Mouse (Mus musculus): ENCODE data around the gene Fmo2. TPM values are rescaled to one million over a fixed set of nuclear protein-coding genes. Genes with fewer than 3 reads are reported as not detected.

The Fmo2 gene
- polyA plus RNA-seq, 1 experiment from 2014 or later = not detected

GRCm38 (mm10) chr1:162930631-162931030 lies 32.1 kb upstream of the Fmo2 start:
- Histone ChIP-seq H3K9ac (no peak overlapping the region), H3K9me3 (no peaks in the 10 kb centered on the region)
- 68% methylated on average over 2 of the region's 2 CpGs for WGBS

DNA sequence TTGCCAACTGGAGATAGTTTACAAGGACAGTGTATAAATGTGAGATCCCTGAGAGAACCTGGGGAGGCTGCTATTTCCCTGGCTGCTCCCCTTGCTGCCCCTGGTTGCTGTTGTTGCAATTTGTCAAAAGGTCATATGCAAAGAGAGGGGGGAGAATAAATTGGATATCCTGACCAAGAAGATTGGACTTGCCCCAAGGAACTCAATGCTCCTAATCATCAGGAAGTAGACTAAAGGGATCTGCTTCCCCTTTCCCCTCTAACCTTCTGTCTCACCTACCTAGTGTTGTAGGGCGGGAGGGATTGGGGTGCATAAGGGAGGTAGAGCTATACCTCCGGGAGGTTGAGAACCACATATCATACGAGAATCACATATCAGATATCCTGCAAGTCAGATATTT lies 30.6 kb upstream of the Fmo2 start:
- Histone ChIP-seq H3K27ac (no peak overlapping the region), H3K9ac (no peak overlapping the region), H3K4me1 (no peaks in the 10 kb centered on the region), H3K27me3 (no peaks in the 10 kb centered on the region), H3K9me3 (no peaks in the 10 kb centered on the region), H3K4me3 (replicated peaks) (no peak overlapping the region), H3K36me3 (replicated peaks) (no peaks in the 10 kb centered on the region), H3K4me2 (no peak overlapping the region)
- ATAC-seq (ENCODE audit: low FRiP score) = no peak
- WGBS = 81% methylated on average over 3 of the region's 3 CpGs

More at GRCm38 (mm10) chr1:162930631-162931030, 32.1 kb upstream of the Fmo2 start:
- Histone ChIP-seq H3K4me2 (no peak overlapping the region), H3K4me3 (replicated peaks) (no peak overlapping the region), H3K27ac (no peak overlapping the region), H3K4me1 (no peaks in the 10 kb centered on the region), H3K36me3 (replicated peaks) (no peaks in the 10 kb centered on the region), H3K27me3 (no peaks in the 10 kb centered on the region)
- no peak for ATAC-seq (ENCODE audit: low FRiP score)

DNA sequence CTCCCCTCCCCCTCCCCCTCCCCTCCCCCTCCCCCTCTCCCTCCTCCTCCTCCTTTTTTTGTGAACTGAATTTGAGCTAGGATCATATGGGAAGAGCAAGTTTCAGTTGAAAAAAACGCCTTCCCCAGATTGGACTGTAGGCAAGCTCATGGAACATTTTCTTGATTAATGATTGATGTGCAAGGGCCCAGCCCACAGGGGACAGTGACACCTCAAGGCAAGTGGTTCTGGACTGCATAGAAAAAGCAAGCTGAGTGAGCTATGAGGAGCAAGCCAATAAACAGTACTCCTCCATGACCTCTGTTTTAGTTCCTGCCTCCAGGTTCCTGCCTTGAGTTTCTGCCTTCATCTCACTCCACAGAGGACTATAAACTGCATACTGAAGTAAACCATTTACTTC lies 26.6 kb upstream of the Fmo2 start:
- Histone ChIP-seq H3K4me2 (no peak overlapping the region), H3K4me1 (no peaks in the 10 kb centered on the region), H3K36me3 (replicated peaks) (no peaks in the 10 kb centered on the region), H3K4me3 (replicated peaks) (no peak overlapping the region), H3K27me3 (no peaks in the 10 kb centered on the region), H3K27ac (no peak overlapping the region), H3K9ac (no peak overlapping the region), H3K9me3 (no peaks in the 10 kb centered on the region)
- no peak for ATAC-seq (ENCODE audit: low FRiP score)
- WGBS = 78% methylated on average over 1 of the region's 1 CpGs

DNA sequence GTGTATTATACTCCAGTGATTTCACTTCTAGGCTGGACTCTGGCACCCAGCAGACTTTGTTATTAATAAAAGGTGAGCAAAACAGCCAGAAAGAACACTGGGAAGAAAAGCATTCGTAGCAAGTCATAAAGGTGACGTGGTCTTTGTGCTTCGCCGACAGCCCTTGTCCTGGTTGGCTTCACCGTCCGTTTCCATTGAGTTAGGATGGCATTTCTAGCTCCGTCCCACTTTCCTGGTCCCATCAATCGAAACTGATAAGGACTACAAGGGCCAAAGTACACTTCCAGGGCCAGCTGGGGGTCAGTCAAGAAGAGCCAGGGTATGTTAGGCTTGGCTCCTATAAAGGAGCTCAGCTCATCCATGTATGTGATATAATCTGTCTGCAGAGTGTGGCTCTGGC lies 18.1 kb upstream of the Fmo2 start:
- Histone ChIP-seq H3K4me1 (no peaks in the 10 kb centered on the region), H3K27ac (no peak overlapping the region), H3K36me3 (replicated peaks) (no peaks in the 10 kb centered on the region), H3K4me2 (no peak overlapping the region), H3K27me3 (no peaks in the 10 kb centered on the region), H3K9ac (no peak overlapping the region), H3K9me3 (no peaks in the 10 kb centered on the region), H3K4me3 (replicated peaks) (no peak overlapping the region)
- no peak for ATAC-seq (ENCODE audit: low FRiP score)
- WGBS = 77% methylated on average over 8 of the region's 8 CpGs

GRCm38 (mm10) chr1:162914932-162915556 lies 16.5 kb upstream of the Fmo2 start:
- WGBS = 90% methylated on average over 4 of the region's 4 CpGs
- Histone ChIP-seq H3K4me2 (no peak overlapping the region), H3K9ac (no peak overlapping the region), H3K27ac (no peak overlapping the region), H3K4me1 (no peaks in the 10 kb centered on the region), H3K9me3 (no peaks in the 10 kb centered on the region), H3K4me3 (replicated peaks) (no peak overlapping the region), H3K27me3 (no peaks in the 10 kb centered on the region), H3K36me3 (replicated peaks) (no peaks in the 10 kb centered on the region)
- ATAC-seq (ENCODE audit: low FRiP score) = no peak

DNA sequence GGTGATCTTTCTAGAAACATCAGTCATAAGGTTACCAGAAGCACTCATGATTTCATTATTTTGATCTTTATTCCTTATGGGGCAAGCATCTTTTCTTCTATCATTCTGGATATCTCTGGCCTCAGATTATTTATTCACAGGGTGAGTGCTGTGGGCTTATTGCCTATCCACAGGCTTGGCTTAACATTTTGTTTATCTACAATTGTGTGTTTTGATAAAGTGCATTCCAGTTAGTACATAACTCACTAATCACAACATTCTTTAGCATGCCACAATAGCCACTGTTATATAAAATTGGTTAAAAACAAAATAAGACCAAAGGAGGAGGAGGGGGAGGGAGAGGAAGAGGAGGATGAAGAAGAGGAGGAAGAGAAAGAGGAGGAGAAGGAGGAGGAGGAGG lies 13.6 kb upstream of the Fmo2 start:
- no peaks in the 10 kb centered on the region for H3K4me1 ChIP-seq
- no peaks in the 10 kb centered on the region for H3K9me3 ChIP-seq
- no peaks in the 10 kb centered on the region for H3K27me3 ChIP-seq
- no peak overlapping the region for H3K4me3 ChIP-seq (replicated peaks)
- no peak overlapping the region for H3K27ac ChIP-seq
- ATAC-seq (ENCODE audit: low FRiP score) = no peak
- no peaks in the 10 kb centered on the region for H3K36me3 ChIP-seq (replicated peaks)
- H3K4me2 ChIP-seq = no peak overlapping the region
- no peak overlapping the region for H3K9ac ChIP-seq

- Histone ChIP-seq H3K4me1 (no peaks in the 10 kb centered on the region), H3K36me3 (replicated peaks) (no peaks in the 10 kb centered on the region), H3K9ac (no peak overlapping the region), H3K27me3 (no peaks in the 10 kb centered on the region), H3K27ac (no peak overlapping the region), H3K4me3 (replicated peaks) (no peak overlapping the region), H3K4me2 (no peak overlapping the region), H3K9me3 (no peaks in the 10 kb centered on the region)
- peak; percentile 36; the same call in 1 of the 2 replicates for ATAC-seq (ENCODE audit: low FRiP score)
- WGBS = 65% methylated on average over 4 of the region's 4 CpGs
Observed at GRCm38 (mm10) chr1:162901879-162902278, 3.4 kb upstream of the Fmo2 start.

GRCm38 (mm10) chr1:162895900-162896299 lies 2.6 kb downstream of the Fmo2 start:
- Histone ChIP-seq H3K36me3 (replicated peaks) (no peaks in the 10 kb centered on the region), H3K4me2 (no peak overlapping the region), H3K4me3 (replicated peaks) (no peak overlapping the region), H3K9me3 (no peaks in the 10 kb centered on the region), H3K4me1 (no peaks in the 10 kb centered on the region), H3K27ac (no peak overlapping the region), H3K9ac (no peak overlapping the region), H3K27me3 (no peaks in the 10 kb centered on the region)
- peak; percentile 71; the same call in 1 of the 2 replicates for ATAC-seq (ENCODE audit: low FRiP score)
- WGBS = 44% methylated on average over 6 of the region's 6 CpGs

DNA sequence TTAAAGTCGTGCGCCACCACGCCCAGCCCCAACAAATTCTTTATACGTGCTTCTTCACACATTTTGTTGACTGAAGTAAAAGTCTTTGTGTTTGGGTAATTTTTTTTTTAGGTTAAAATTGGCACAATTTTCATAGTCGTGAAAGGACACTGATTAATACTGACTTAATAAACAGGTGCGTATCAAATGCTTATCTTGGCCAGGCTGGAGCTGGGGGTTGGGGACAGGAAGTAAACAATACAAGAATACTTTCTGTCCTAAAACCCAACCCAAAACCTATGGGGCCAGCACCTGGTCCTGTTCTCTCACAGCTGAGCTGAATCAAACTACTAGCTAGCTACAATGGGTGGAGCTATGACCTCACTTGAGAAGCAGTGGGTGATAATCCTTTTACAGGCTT lies 5.5 kb downstream of the Fmo2 start:
- Histone ChIP-seq H3K9me3 (no peaks in the 10 kb centered on the region), H3K27ac (no peak overlapping the region), H3K4me1 (no peaks in the 10 kb centered on the region), H3K4me2 (no peak overlapping the region), H3K9ac (no peak overlapping the region), H3K36me3 (replicated peaks) (no peaks in the 10 kb centered on the region), H3K27me3 (no peaks in the 10 kb centered on the region), H3K4me3 (replicated peaks) (no peak overlapping the region)
- WGBS = 83% methylated on average over 6 of the region's 6 CpGs
- ATAC-seq (ENCODE audit: low FRiP score) = no peak

GRCm38 (mm10) chr1:162891980-162892451 lies 6.5 kb downstream of the Fmo2 start:
- Histone ChIP-seq H3K9me3 (no peaks in the 10 kb centered on the region), H3K4me3 (replicated peaks) (no peak overlapping the region)
- WGBS = 85% methylated on average over 6 of the region's 6 CpGs

GRCm38 (mm10) chr1:162888646-162889045 lies 9.9 kb downstream of the Fmo2 start:
- 90% methylated on average over 12 of the region's 12 CpGs for WGBS
- H3K4me3 ChIP-seq (replicated peaks) = no peak overlapping the region
- no peaks in the 10 kb centered on the region for H3K27me3 ChIP-seq
- no peaks in the 10 kb centered on the region for H3K36me3 ChIP-seq (replicated peaks)
- no peaks in the 10 kb centered on the region for H3K4me1 ChIP-seq
- H3K9me3 ChIP-seq = no peaks in the 10 kb centered on the region
- H3K4me2 ChIP-seq = no peak overlapping the region
- H3K27ac ChIP-seq = no peak overlapping the region
- no peak for ATAC-seq (ENCODE audit: low FRiP score)
- H3K9ac ChIP-seq = no peak overlapping the region

More at GRCm38 (mm10) chr1:162891980-162892451, 6.5 kb downstream of the Fmo2 start:
- Histone ChIP-seq H3K36me3 (replicated peaks) (no peaks in the 10 kb centered on the region), H3K27ac (no peak overlapping the region), H3K27me3 (no peaks in the 10 kb centered on the region), H3K9ac (no peak overlapping the region), H3K4me2 (no peak overlapping the region), H3K4me1 (no peaks in the 10 kb centered on the region)
- ATAC-seq (ENCODE audit: low FRiP score) = no peak

DNA sequence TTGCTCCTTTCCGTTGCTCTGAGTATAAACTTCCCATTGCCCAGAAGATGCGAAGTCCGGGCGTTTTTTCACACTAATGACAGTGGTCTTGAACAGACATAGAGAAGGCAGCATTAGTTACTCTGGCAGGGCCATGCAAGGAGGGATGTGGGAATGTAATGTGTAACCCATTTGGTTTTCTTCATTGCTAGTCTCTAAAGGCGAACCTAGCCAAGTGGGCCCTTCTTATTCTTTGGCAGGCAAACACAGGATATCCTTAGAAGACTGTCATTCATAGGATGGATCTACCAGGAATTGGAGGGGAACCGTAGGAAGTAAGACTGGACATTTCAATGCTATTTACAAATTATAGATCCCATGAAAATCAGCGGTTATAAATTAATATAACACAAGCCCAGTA lies 10.9 kb downstream of the Fmo2 start:
- no peak overlapping the region for H3K9ac ChIP-seq
- H3K4me3 ChIP-seq (replicated peaks) = no peak overlapping the region
- 95% methylated on average over 7 of the region's 7 CpGs for WGBS
- no peak for ATAC-seq (ENCODE audit: low FRiP score)
- H3K4me2 ChIP-seq = no peak overlapping the region
- no peaks in the 10 kb centered on the region for H3K27me3 ChIP-seq
- H3K9me3 ChIP-seq = no peaks in the 10 kb centered on the region
- no peaks in the 10 kb centered on the region for H3K4me1 ChIP-seq
- H3K27ac ChIP-seq = no peak overlapping the region
- no peaks in the 10 kb centered on the region for H3K36me3 ChIP-seq (replicated peaks)

- no peaks in the 10 kb centered on the region for H3K27me3 ChIP-seq
- no peaks in the 10 kb centered on the region for H3K9me3 ChIP-seq
- WGBS = 85% methylated on average over 11 of the region's 11 CpGs
- ATAC-seq (ENCODE audit: low FRiP score) = no peak
- H3K36me3 ChIP-seq (replicated peaks) = no peaks in the 10 kb centered on the region
- no peak overlapping the region for H3K4me3 ChIP-seq (replicated peaks)
- no peaks in the 10 kb centered on the region for H3K4me1 ChIP-seq
- no peak overlapping the region for H3K4me2 ChIP-seq
- no peak overlapping the region for H3K27ac ChIP-seq
- no peak overlapping the region for H3K9ac ChIP-seq
Observed at GRCm38 (mm10) chr1:162886138-162886816, 12.2 kb downstream of the Fmo2 start.

All from forebrain, embryonic 12.5 days (tissue).